ENCODE assay signal across 7 mouse cellular contexts in genomic region chr11:101173112-101173511, GRCm38 (mm10). TPM values are rescaled to one million over a fixed set of nuclear protein-coding genes. Genes with fewer than 3 reads are reported as not detected.
DNase-seq lines count a peak whose midpoint lies in the region; ATAC-seq and TF ChIP-seq lines count a peak whose summit lies in the region.

No protein-coding gene starts in this region.

- no peak for ATAC-seq in heart, postnatal 0 days (ENCODE audit: insufficient read depth, low read depth)
- no peak for ATAC-seq in granulocyte monocyte progenitor cell, adult 5-6 weeks (replicated peaks; ENCODE audit: poor library complexity, severe bottlenecking)

- peak; percentile 55 for DNase-seq in MN1 (ENCODE audit: low spot score)
- peak; percentile 85 for DNase-seq in cerebellum, adult 9-11 months
- DNase-seq in heart, postnatal 0 days (ENCODE audit: low spot score): no peak
- peak; percentile 89 for DNase-seq in kidney, postnatal 14 days
- DNase-seq in midbrain, embryonic 10.5 days (ENCODE audit: low spot score): no peak
- DNase-seq in right cerebral cortex, postnatal 4 days: no peak

- no peak for TF ChIP-seq EP300 in heart, postnatal 0 days (IDR thresholded peaks at IDR 0.05; ENCODE audit: low read depth)

- H3K4me3 ChIP-seq in heart, postnatal 0 days (ENCODE audit: low read depth, low read length): peak overlapping the region; percentile 36; the same call in 1 of the 2 replicates
- peak overlapping the region; percentile 52 for H3K4me3 ChIP-seq in midbrain, embryonic 10.5 days

- peaks cover 9% of the 10 kb centered on the region for H3K27me3 ChIP-seq in heart, postnatal 0 days (ENCODE audit: control insufficient read depth, insufficient read depth, low read length)
- H3K27me3 ChIP-seq in midbrain, embryonic 10.5 days (ENCODE audit: low read depth, poor library complexity, severe bottlenecking): peaks cover 91% of the 10 kb centered on the region

- TF ChIP-seq CTCF in heart, postnatal 0 days (IDR thresholded peaks at IDR 0.05; ENCODE audit: low read depth): no peak

- H3K36me3 ChIP-seq in heart, postnatal 0 days (replicated peaks; ENCODE audit: control insufficient read depth, insufficient read depth, low read length): 0 out of 2 replicates have a peak, but pooled peaks cover under 1% of the 10 kb centered on the region
- no peaks in the 10 kb centered on the region for H3K36me3 ChIP-seq in midbrain, embryonic 10.5 days

- H3K4me1 ChIP-seq in heart, postnatal 0 days (ENCODE audit: control insufficient read depth, insufficient read depth): peaks cover 41% of the 10 kb centered on the region
- peaks cover 89% of the 10 kb centered on the region for H3K4me1 ChIP-seq in midbrain, embryonic 10.5 days

- 11% methylated on average over 11 of the region's 11 CpGs for WGBS in heart, postnatal 0 days
- 5% methylated on average over 11 of the region's 11 CpGs for WGBS in midbrain, embryonic 10.5 days

- H3K27ac ChIP-seq in heart, postnatal 0 days (ENCODE audit: low read depth): peak overlapping the region; percentile 82; the same call in 1 of the 2 replicates
- no peak overlapping the region for H3K27ac ChIP-seq in midbrain, embryonic 10.5 days (replicated peaks)

- H3K9me3 ChIP-seq in heart, postnatal 0 days (replicated peaks; ENCODE audit: control insufficient read depth, low read length): no peaks in the 10 kb centered on the region
- no peaks in the 10 kb centered on the region for H3K9me3 ChIP-seq in midbrain, embryonic 10.5 days (replicated peaks)

- peak overlapping the region; percentile 61 for H3K4me2 ChIP-seq in heart, postnatal 0 days (ENCODE audit: low read depth, low read length)

- no peak overlapping the region for H3K9ac ChIP-seq in heart, postnatal 0 days (replicated peaks; ENCODE audit: low read depth, low read length)

RNA-seq across cellular contexts. Expression of gene Plekhh3, which starts 2.0 kb away (rescaled TPM):
- total RNA-seq in heart, postnatal 0 days (2014; rRNA removed; ENCODE audit: low replicate concordance): 22.0 and 23.2 TPM in 2 replicates
- 9.5 and 10.6 TPM in 2 replicates for polyA plus RNA-seq in heart, postnatal 0 days (2015; fragmentation: Nextera tagmentation; extraction: Ambion mirVana)
- polyA plus RNA-seq in midbrain, embryonic 10.5 days (2016; fragmentation: Nextera tagmentation; extraction: Ambion mirVana): 4.5 and 5.6 TPM in 2 replicates
- 1.4 TPM in 1 of 2 replicates, not detected in the other for total RNA-seq in granulocyte monocyte progenitor cell, adult 5-6 weeks (2014; fragmentation: Nextera tagmentation)
- 0.47 TPM in 1 of 2 replicates, not detected in the other for total RNA-seq in granulocyte monocyte progenitor cell, adult 5-6 weeks (2017)

RNA-seq across cellular contexts. Expression of gene Ccr10, which starts 2.1 kb away (rescaled TPM):
- 0.19 TPM in 1 of 2 replicates, not detected in the other for total RNA-seq in heart, postnatal 0 days (2014; rRNA removed; ENCODE audit: low replicate concordance)
- 0.31 and 0.52 TPM in 2 replicates for polyA plus RNA-seq in heart, postnatal 0 days (2015; fragmentation: Nextera tagmentation; extraction: Ambion mirVana)
- polyA plus RNA-seq in midbrain, embryonic 10.5 days (2016; fragmentation: Nextera tagmentation; extraction: Ambion mirVana): 0.17 and 0.20 TPM in 2 replicates
- not detected in 2 replicates for total RNA-seq in granulocyte monocyte progenitor cell, adult 5-6 weeks (2014; fragmentation: Nextera tagmentation)
- 0.09 TPM in 1 of 2 replicates, not detected in the other for total RNA-seq in granulocyte monocyte progenitor cell, adult 5-6 weeks (2017)

RNA-seq across cellular contexts. Expression of gene Cntnap1, which starts 2.8 kb away (rescaled TPM):
- 0.54 and 1.4 TPM in 2 replicates for total RNA-seq in heart, postnatal 0 days (2014; rRNA removed; ENCODE audit: low replicate concordance)
- 0.20 and 0.21 TPM in 2 replicates for polyA plus RNA-seq in heart, postnatal 0 days (2015; fragmentation: Nextera tagmentation; extraction: Ambion mirVana)
- 0.28 and 0.43 TPM in 2 replicates for polyA plus RNA-seq in midbrain, embryonic 10.5 days (2016; fragmentation: Nextera tagmentation; extraction: Ambion mirVana)
- 0.41 and 0.83 TPM in 2 replicates for total RNA-seq in granulocyte monocyte progenitor cell, adult 5-6 weeks (2014; fragmentation: Nextera tagmentation)
- total RNA-seq in granulocyte monocyte progenitor cell, adult 5-6 weeks (2017): 0.36 and 0.65 TPM in 2 replicates

RNA-seq across cellular contexts. Expression of gene Tubg2, which starts 17.4 kb away (rescaled TPM):
- total RNA-seq in heart, postnatal 0 days (2014; rRNA removed; ENCODE audit: low replicate concordance): 0.08 TPM in 1 of 2 replicates, not detected in the other
- 1.8 and 2.1 TPM in 2 replicates for polyA plus RNA-seq in heart, postnatal 0 days (2015; fragmentation: Nextera tagmentation; extraction: Ambion mirVana)
- 2.1 and 3.9 TPM in 2 replicates for polyA plus RNA-seq in midbrain, embryonic 10.5 days (2016; fragmentation: Nextera tagmentation; extraction: Ambion mirVana)
- not detected in 2 replicates for total RNA-seq in granulocyte monocyte progenitor cell, adult 5-6 weeks (2014; fragmentation: Nextera tagmentation)
- not detected in 2 replicates for total RNA-seq in granulocyte monocyte progenitor cell, adult 5-6 weeks (2017)

RNA-seq across cellular contexts. Expression of gene Ezh1, which starts 53.2 kb away (rescaled TPM):
- 12.0 and 16.4 TPM in 2 replicates for total RNA-seq in heart, postnatal 0 days (2014; rRNA removed; ENCODE audit: low replicate concordance)
- 12.1 and 13.1 TPM in 2 replicates for polyA plus RNA-seq in heart, postnatal 0 days (2015; fragmentation: Nextera tagmentation; extraction: Ambion mirVana)
- 11.1 and 11.2 TPM in 2 replicates for polyA plus RNA-seq in midbrain, embryonic 10.5 days (2016; fragmentation: Nextera tagmentation; extraction: Ambion mirVana)
- total RNA-seq in granulocyte monocyte progenitor cell, adult 5-6 weeks (2014; fragmentation: Nextera tagmentation): 15.2 and 31.0 TPM in 2 replicates
- 13.6 and 17.7 TPM in 2 replicates for total RNA-seq in granulocyte monocyte progenitor cell, adult 5-6 weeks (2017)

Comparison
In these comparisons a context has a peak if more than half of its experiments do, and no peak if none do; other contexts are left out.
1. DNase-seq: peak in MN1 (single experiment), cerebellum, adult 9-11 months (single experiment) and kidney, postnatal 14 days (single experiment); none in heart, postnatal 0 days (single experiment), midbrain, embryonic 10.5 days (single experiment) and right cerebral cortex, postnatal 4 days (single experiment).